Mouse (Mus musculus) midbrain, embryonic 12.5 days (tissue): ENCODE data around the gene Atox1. TPM values are rescaled to one million over a fixed set of nuclear protein-coding genes. Genes with fewer than 3 reads are reported as not detected.

Experiments used
- ATAC-seq: fragments of 200-750 bp; cut with Nextera tagmentation; 2 replicates; pipeline ENCODE4 v1.8.0; 2017; ENCODE audit warnings: low read depth, moderate TSS enrichment, moderate library complexity; ENCODE audit not compliant: low FRiP score
- H3K27ac ChIP-seq: fragments of 300-500 bp; sonication (generic); replicated peaks from 2 replicates; pipeline ENCODE4 v1.5.1; 2016; ENCODE audit warnings: mild to moderate bottlenecking
- H3K27me3 ChIP-seq: fragments of 300-500 bp; sonication (generic); 2 replicates; pipeline ENCODE4 v1.6.1; 2016; ENCODE audit warnings: mild to moderate bottlenecking
- H3K36me3 ChIP-seq: fragments of 300-500 bp; sonication (generic); 2 replicates; pipeline ENCODE4 v1.6.1; 2016
- H3K4me1 ChIP-seq: fragments of 300-500 bp; sonication (generic); 2 replicates; pipeline ENCODE4 v1.6.1; 2016
- H3K4me2 ChIP-seq: fragments of 300-500 bp; sonication (generic); replicated peaks from 2 replicates; pipeline ENCODE4 v1.6.1; 2016; ENCODE audit warnings: mild to moderate bottlenecking, moderate library complexity
- H3K4me3 ChIP-seq: fragments of 300-500 bp; sonication (generic); 2 replicates; pipeline ENCODE4 v1.5.1; 2016; ENCODE audit warnings: mild to moderate bottlenecking
- H3K9ac ChIP-seq: fragments of 300-500 bp; sonication (generic); replicated peaks from 2 replicates; pipeline ENCODE4 v1.6.1; 2016; ENCODE audit warnings: mild to moderate bottlenecking, moderate library complexity
- H3K9me3 ChIP-seq: fragments of 300-500 bp; sonication (generic); 2 replicates; pipeline ENCODE4 v1.6.1; 2016; ENCODE audit warnings: mild to moderate bottlenecking
- WGBS: fragments of 180-500 bp; shearing (Covaris S2); methylation state at CpG from one replicate; pipeline ENCODE4 v1.1.7; 2016; 5-methylcytosine and 5-hydroxymethylcytosine counted together
- polyA plus RNA-seq: library from polyadenylated mRNA; unstranded; fragments of >200 nt; fragmentation: Nextera tagmentation; extraction: Ambion mirVana; gene quantifications from 2 replicates; pipeline ENCODE4 v1.2.1, GENCODE M21; 2016

Atox1 gene
- polyA plus RNA-seq, 1 experiment from 2014 or later: 237 TPM

DNA sequence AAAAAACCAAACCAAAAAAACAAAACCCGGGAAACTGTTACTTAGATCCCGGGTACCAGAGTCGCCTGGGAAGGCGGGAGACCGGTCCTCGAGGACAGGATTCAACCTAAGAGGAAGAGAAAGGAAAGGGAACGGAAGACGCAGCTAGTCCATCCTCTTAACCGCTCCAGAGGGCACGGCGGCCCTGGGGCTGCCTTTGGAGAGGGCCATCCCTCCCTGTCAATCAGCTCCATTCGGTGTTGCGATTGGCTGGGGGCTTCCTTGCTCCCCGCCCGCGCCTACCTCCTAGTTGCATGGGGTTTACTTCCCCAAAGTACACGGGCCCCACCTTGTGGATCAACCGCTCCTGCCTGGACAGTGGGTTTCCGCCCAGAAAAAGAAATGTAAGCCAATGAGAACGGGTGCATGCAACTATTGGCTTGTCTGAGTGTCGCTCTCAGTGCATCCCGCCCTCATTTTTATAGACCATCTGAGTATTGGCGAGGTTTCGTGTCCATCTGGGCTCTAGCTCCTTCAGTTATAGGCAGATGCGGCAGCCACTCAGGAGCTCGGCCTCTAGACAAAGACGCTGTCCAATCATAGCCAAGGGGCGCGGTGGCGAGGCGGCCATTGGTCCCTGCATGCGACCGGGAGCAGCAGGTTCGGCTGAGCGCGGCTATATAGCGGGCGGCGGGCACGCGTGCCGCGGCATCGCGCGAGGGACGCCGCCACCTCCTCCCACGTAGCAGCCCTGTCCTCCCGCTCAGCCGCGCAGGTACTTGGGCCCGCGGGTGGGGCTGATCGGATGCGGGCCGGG, 8.2 kb upstream of the Atox1 start, which contains the start of gene G3bp1:
Gene G3bp1 (plus strand): TSS at position 638 of the 796 bp plus-strand sequence.
- H3K4me1 ChIP-seq: peaks cover 24% of the 10 kb centered on the region
- under 1% methylated on average over 57 of the region's 57 CpGs for WGBS
- peaks cover 22% of the 10 kb centered on the region for H3K36me3 ChIP-seq
- H3K9ac ChIP-seq: peak within 1 kb of the TSS; percentile 99
- peak within 1 kb of the TSS; percentile 88 for H3K27ac ChIP-seq
- peak; percentile 98 for ATAC-seq
- H3K27me3 ChIP-seq: no peaks in the 10 kb centered on the region
- peak within 1 kb of the TSS; percentile 90 for H3K4me2 ChIP-seq
- H3K9me3 ChIP-seq: no peaks in the 10 kb centered on the region
- peak within 1 kb of the TSS; percentile 99 for H3K4me3 ChIP-seq

DNA sequence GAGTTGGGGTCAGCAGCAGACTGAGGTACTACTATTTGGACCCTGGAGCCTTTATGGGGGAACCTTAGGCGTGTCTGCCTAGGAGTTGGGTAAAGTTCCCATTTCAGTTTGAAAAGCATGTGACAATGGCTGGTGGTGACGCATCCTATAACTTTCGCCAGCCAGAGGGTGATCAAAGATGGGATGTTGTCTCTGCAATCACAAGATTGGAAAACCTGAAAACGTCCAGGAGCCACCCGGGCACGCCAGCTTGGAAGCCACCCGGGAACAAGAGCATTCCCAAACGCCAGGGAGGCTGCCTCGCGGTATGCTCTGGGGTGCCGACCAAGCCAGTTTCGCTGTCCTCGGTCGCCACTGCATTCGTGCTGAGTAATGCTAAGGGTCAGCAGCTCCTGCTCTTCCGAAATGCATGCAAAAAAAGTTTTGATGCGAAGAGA, 7.6 kb upstream of the Atox1 start:
- ATAC-seq: peak; percentile 21
- 3% methylated on average over 17 of the region's 17 CpGs for WGBS

DNA sequence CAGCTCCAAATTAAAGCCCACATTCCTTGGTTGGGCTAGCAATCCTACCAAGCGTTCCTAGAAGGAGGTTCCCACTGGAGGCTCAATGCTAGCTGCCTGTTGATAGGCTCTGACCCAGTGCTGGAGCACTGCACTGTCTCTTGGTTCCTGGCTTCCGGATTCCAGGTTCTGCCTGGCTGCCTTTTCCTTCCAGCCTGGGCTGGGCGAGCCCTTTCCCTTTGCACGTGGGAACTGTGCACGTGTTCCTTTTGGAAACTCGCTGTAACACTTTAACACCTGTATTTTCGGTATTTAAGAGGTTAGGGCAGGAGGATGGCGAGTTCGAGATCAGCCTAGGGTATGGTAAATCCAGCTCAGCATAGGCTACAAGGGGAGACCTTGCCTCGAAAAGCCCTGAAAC, 7.0 kb upstream of the Atox1 start:
- Histone ChIP-seq H3K27me3 (no peaks in the 10 kb centered on the region), H3K27ac (peak overlapping the region; percentile 88; the same call in 1 of the 2 replicates), H3K9me3 (no peaks in the 10 kb centered on the region), H3K36me3 (peaks cover 10% of the 10 kb centered on the region; the same call in 1 of the 2 replicates), H3K9ac (peak overlapping the region; percentile 70; the same call in 1 of the 2 replicates), H3K4me2 (peak overlapping the region; percentile 74), H3K4me1 (peaks cover 24% of the 10 kb centered on the region), H3K4me3 (peak overlapping the region; percentile 48)
- WGBS: 70% methylated on average over 10 of the region's 10 CpGs
- ATAC-seq: no peak

More for the DNA sequence above, 7.6 kb upstream of the Atox1 start:
- H3K27ac ChIP-seq: peak overlapping the region; percentile 88
- peaks cover 24% of the 10 kb centered on the region for H3K4me1 ChIP-seq
- peak overlapping the region; percentile 48 for H3K4me3 ChIP-seq
- no peaks in the 10 kb centered on the region for H3K9me3 ChIP-seq
- peak overlapping the region; percentile 74 for H3K4me2 ChIP-seq
- H3K27me3 ChIP-seq: no peaks in the 10 kb centered on the region
- peak overlapping the region; percentile 70 for H3K9ac ChIP-seq
- H3K36me3 ChIP-seq: peaks cover 16% of the 10 kb centered on the region

DNA sequence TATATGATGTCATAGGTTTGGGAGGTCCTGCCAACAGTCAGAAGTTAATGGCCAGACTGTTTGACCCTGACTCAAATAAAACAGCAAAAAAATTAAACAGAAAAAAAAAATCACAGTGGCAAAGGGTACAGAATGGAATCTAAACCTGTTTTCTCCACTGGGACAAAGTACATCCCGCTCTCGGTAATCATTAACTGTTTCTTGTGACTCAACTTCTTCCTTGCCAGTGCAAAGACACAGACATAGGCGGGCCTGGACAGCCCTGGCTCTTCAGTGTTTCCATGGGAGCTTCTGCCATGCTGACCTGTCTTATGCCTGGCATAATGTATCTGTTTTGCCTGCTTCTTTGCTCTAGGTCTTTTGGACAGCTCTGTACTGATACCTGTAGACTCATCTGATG, 4.1 kb upstream of the Atox1 start:
- Histone ChIP-seq H3K4me3 (no peak overlapping the region), H3K9me3 (no peaks in the 10 kb centered on the region), H3K4me2 (no peak overlapping the region), H3K9ac (no peak overlapping the region), H3K36me3 (no peaks in the 10 kb centered on the region), H3K27me3 (no peaks in the 10 kb centered on the region), H3K4me1 (peaks cover 14% of the 10 kb centered on the region), H3K27ac (no peak overlapping the region)
- no peak for ATAC-seq
- WGBS: 88% methylated on average over 3 of the region's 3 CpGs

DNA sequence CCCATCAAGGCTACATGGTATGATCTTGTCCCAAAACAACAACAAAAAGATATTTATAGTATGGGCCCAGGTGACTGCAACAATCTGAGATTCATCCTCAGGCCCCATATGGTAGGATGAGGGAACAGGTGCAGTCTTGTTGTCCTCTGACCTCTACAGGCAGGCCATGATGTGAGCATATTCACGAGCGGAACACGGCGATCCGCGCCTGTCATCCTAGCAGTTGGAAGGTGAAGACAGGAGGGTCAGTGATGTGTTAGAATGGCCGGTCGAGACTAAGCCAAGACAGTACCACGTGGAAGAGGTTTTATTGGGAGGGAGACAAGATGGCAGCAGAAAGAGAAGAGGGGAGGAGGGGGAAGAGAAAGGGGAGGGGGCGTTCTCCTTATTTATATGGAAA, 3.7 kb upstream of the Atox1 start:
- Histone ChIP-seq H3K27ac (no peak overlapping the region), H3K4me2 (no peak overlapping the region), H3K4me3 (no peak overlapping the region), H3K9me3 (no peaks in the 10 kb centered on the region), H3K36me3 (no peaks in the 10 kb centered on the region), H3K9ac (no peak overlapping the region), H3K27me3 (no peaks in the 10 kb centered on the region), H3K4me1 (peaks cover 18% of the 10 kb centered on the region)
- 87% methylated on average over 10 of the region's 10 CpGs for WGBS
- no peak for ATAC-seq

DNA sequence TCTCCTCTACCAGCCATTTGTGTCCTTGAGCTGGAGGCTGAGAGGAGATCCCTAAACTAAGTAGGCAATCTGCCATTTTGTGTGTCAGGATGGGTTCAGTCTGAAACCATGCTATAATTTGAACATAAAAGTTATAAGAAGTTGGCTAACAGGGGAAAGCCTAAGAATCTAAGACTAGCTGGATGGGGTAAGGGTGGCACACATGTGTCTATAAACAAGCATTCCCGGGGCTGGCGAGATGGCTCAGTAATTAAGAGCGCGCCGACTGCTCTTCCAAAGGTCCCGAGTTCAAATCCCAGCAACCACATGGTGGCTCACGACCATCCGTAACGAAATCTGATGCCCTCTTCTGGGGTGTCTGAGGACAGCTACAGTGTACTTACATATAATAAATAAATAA, 1.1 kb upstream of the Atox1 start:
- 96% methylated on average over 9 of the region's 9 CpGs for WGBS
- ATAC-seq: no peak
- H3K4me2 ChIP-seq: no peak overlapping the region
- no peak overlapping the region for H3K9ac ChIP-seq
- H3K36me3 ChIP-seq: no peaks in the 10 kb centered on the region
- H3K27me3 ChIP-seq: no peaks in the 10 kb centered on the region
- peaks cover 11% of the 10 kb centered on the region for H3K4me1 ChIP-seq
- no peak overlapping the region for H3K4me3 ChIP-seq
- H3K9me3 ChIP-seq: no peaks in the 10 kb centered on the region
- H3K27ac ChIP-seq: no peak overlapping the region

DNA sequence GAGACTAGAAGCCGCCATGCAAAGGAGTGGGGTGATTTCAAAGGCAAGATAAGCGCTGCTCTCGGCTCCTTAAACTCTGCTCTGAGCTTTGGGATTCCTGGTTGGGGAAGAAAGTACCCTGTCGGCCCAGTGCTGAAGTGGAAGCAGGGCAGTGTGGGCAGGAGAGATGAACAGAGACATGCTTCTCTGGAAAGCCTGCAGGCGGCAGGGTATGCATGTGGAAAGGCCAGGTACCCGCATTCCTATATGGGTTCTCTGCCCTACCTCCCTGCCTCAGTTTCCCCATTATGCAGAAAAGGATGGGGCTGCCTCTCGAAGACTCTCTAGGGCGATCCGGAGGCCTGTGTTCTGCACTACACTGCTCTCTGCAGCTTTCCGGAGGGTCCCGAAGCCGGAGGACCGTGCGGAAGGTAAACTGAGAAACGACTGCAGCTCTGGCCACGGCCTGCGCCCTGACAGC, 450 bp downstream of the Atox1 start:
- peak; percentile 74 for ATAC-seq
- H3K27ac ChIP-seq: peak overlapping the region; percentile 49; the same call in 1 of the 2 replicates
- H3K9ac ChIP-seq: peak overlapping the region; percentile 67
- no peaks in the 10 kb centered on the region for H3K27me3 ChIP-seq
- H3K4me1 ChIP-seq: peaks cover 11% of the 10 kb centered on the region
- peak overlapping the region; percentile 72 for H3K4me3 ChIP-seq
- peak overlapping the region; percentile 90 for H3K4me2 ChIP-seq
- H3K36me3 ChIP-seq: no peaks in the 10 kb centered on the region
- under 1% methylated on average over 17 of the region's 17 CpGs for WGBS
- H3K9me3 ChIP-seq: no peaks in the 10 kb centered on the region

DNA sequence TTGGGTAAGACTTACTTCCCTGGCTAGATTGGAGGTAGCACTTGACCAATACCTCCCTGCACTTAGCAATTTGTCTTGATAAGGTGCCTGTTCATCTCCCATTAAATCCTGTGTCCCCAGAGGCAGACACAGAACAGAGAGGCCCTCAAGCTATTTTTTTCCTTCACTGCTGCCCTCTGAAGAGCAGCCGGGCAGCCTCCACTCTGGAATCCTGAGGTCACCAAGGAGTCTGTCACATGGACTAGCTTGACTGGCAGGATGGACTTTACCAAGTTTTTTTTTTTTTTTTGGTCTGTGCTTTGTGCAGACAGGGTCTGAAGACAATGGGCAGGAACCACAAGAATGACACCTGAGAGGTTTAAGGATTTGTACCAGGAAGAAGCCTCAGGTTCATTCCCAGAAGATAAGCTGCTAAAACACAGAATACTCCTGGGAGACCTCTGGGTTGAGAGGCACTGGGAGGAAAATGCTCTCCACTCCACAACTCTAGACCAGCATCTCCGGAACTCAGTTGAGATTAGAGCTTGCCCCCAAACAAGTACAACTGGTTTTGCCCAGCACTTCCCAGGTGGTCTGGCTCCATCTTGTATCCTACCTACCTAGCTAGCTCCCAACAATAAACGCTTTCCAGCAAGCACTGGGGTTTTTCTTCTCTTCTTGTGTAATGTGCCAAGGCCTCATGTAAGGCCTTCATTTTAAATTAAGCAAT, 1.0 kb downstream of the Atox1 start:
- Histone ChIP-seq H3K4me1 (peaks cover 11% of the 10 kb centered on the region), H3K9me3 (no peaks in the 10 kb centered on the region), H3K4me3 (peak overlapping the region; percentile 72), H3K27ac (no peak overlapping the region), H3K9ac (peak overlapping the region; percentile 67), H3K4me2 (peak overlapping the region; percentile 90), H3K27me3 (no peaks in the 10 kb centered on the region), H3K36me3 (no peaks in the 10 kb centered on the region)
- no peak for ATAC-seq
- 38% methylated on average over 3 of the region's 3 CpGs for WGBS

DNA sequence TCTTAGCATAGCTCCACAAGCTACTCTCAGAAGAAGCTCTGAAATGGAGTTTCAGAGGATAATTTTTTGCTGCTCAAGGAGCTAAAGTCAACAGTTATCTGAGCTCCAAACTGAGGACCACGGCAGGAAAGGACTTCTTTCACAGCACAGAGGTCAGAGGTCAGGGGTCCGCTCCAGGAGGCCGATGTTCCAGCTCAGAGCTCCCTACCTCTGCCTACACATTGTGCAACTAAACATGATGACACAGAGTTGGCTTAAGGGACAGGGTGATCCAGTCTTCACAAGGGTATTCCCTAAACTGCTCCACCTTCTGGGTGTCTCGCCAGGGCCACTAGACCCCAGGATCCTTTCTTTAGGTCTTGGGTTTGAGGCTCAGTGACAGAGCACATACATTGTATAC, 2.5 kb downstream of the Atox1 start:
- Histone ChIP-seq H3K4me2 (no peak overlapping the region), H3K27me3 (no peaks in the 10 kb centered on the region), H3K4me1 (peaks cover 11% of the 10 kb centered on the region), H3K36me3 (no peaks in the 10 kb centered on the region), H3K27ac (no peak overlapping the region), H3K4me3 (no peak overlapping the region), H3K9me3 (no peaks in the 10 kb centered on the region), H3K9ac (no peak overlapping the region)
- 47% methylated on average over 4 of the region's 4 CpGs for WGBS
- ATAC-seq: no peak

DNA sequence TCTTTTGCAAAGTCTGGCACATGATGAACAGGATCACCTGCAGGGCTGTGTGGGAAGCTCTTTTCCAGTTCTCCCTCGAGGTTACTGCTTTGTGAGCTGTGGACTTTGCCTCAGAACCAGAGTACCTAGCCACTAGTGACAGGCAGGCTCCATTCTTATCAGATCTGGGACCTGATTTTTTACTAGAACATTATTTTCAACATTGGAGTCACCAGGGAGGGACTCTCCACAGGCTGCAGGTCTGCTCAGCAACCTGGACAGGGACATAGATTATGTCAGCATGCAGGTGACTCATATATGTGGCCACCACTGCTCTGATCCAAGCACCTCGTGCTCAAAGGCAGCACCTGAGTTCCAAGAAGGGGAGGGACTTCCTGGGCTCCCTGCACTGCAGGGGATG, 5.9 kb downstream of the Atox1 start:
- Histone ChIP-seq H3K36me3 (peaks cover 11% of the 10 kb centered on the region; the same call in 1 of the 2 replicates), H3K9me3 (no peaks in the 10 kb centered on the region), H3K9ac (no peak overlapping the region), H3K4me3 (no peak overlapping the region), H3K4me2 (no peak overlapping the region), H3K27me3 (no peaks in the 10 kb centered on the region), H3K4me1 (peaks cover 7% of the 10 kb centered on the region), H3K27ac (no peak overlapping the region)
- no peak for ATAC-seq
- WGBS: 82% methylated on average over 2 of the region's 2 CpGs

DNA sequence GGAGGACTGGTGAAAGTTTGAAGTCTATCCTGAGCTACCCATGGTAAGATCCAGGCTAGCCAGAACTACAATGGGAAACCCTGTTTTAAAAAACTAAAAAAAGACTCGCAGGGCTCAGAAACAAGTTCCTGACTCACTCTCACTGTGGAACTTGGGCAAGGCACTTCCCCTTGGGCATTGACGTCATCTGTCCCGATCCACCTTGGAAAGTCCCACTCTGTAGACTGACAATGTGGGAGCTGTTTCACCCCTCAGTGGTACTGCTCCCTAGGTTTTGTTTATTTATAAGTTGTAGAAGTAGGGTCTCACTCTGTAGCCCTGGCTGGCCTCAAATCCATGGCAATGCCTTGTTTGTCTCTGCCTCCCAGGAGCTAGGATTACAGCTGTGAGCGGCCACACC, 7.4 kb downstream of the Atox1 start:
- no peak overlapping the region for H3K9ac ChIP-seq
- no peak overlapping the region for H3K27ac ChIP-seq
- 91% methylated on average over 4 of the region's 4 CpGs for WGBS
- H3K4me2 ChIP-seq: no peak overlapping the region
- ATAC-seq: no peak
- H3K27me3 ChIP-seq: no peaks in the 10 kb centered on the region
- no peaks in the 10 kb centered on the region for H3K9me3 ChIP-seq
- H3K4me3 ChIP-seq: no peak overlapping the region
- H3K36me3 ChIP-seq: peaks cover 27% of the 10 kb centered on the region
- H3K4me1 ChIP-seq: no peaks in the 10 kb centered on the region

DNA sequence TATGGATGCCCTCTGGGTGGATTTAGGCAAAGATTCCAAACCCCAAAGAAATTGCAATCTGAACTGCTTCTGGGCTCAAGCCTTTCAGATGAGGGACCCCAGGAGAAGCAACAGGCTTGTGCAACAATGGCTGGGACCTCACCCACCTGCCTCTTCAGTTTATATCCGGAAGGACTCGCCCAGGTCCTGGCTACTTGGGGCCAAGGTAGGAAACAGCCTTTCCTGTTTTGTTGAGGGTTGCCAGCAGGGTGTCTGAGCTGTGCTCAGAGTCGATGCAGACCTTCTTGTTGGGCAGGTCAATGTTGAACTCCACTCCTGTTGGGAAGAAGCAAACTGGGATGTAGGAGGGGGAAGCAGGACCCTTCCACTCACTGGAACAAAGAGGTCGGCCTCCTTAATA, 10.7 kb downstream of the Atox1 start:
- H3K36me3 ChIP-seq: peaks cover 28% of the 10 kb centered on the region

More for the DNA sequence above, 10.7 kb downstream of the Atox1 start:
- ATAC-seq: no peak
- no peaks in the 10 kb centered on the region for H3K4me1 ChIP-seq
- H3K9ac ChIP-seq: no peak overlapping the region
- H3K9me3 ChIP-seq: no peaks in the 10 kb centered on the region
- H3K4me2 ChIP-seq: no peak overlapping the region
- 73% methylated on average over 4 of the region's 4 CpGs for WGBS
- H3K27me3 ChIP-seq: no peaks in the 10 kb centered on the region
- H3K4me3 ChIP-seq: no peak overlapping the region
- H3K27ac ChIP-seq: no peak overlapping the region
